Mouse (Mus musculus): ENCODE measurements around the gene Smarcd1.

GRCm38 (mm10) chr15:99721921-99722743 is 20.2 kb downstream of the Smarcd1 start:
- TF ChIP-seq POLR2A (IDR thresholded peaks at IDR 0.05; ENCODE audit: borderline replicate concordance, control insufficient read depth, low read depth, low read length), result no peak
- no peak for TF ChIP-seq CTCF (IDR thresholded peaks at IDR 0.05; ENCODE audit: control insufficient read depth, insufficient read depth, low read length)

Measured in bone marrow, adult 2 months (tissue).